Mouse (Mus musculus) left cerebral cortex, adult 9 months (tissue): ENCODE data around the gene Alk.
A peak's percentile ranks its signal among the peaks of the same experiment; 100 is the strongest.
"Not testable (repeated sequence)": the region's sequence is repeated elsewhere in the genome, so short reads cannot be mapped to it uniquely, and the experiment has no call there.

Source experiments
- DNase-seq, 2 experiments: peaks; one replicate each; pipeline ENCODE4 v3.0.0; 2022; ENCODE audit warnings: low spot score in 2 of 2

Gene Alk

GRCm38 (mm10) chr17:72528481-72528880 lies 75.9 kb downstream of the Alk start:
- DNase-seq: no peak

GRCm38 (mm10) chr17:72527481-72527880 lies 76.9 kb downstream of the Alk start:
- no peak for DNase-seq

- DNase-seq: no peak
Observed at GRCm38 (mm10) chr17:72526356-72526755, 78.1 kb downstream of the Alk start.

DNA sequence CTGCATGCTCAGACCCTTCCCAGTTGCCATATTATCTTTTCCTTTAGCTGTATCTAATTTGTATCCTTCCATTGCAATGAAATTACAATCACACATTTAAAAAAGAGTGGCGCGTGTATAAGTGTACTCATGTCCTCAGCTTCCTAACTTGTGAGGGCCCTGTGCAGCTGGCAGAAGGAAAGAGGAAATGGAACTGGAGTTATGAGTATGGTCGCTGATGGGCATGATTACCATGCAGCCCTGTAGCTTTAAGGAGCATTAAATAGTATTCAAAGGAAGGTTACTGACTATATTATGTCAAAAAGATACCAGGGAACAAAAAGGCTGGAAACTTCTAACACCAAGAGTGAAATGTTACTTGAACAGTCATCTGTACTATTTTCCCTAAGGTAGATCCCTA lies 79.6 kb downstream of the Alk start:
- no peak for DNase-seq

DNA sequence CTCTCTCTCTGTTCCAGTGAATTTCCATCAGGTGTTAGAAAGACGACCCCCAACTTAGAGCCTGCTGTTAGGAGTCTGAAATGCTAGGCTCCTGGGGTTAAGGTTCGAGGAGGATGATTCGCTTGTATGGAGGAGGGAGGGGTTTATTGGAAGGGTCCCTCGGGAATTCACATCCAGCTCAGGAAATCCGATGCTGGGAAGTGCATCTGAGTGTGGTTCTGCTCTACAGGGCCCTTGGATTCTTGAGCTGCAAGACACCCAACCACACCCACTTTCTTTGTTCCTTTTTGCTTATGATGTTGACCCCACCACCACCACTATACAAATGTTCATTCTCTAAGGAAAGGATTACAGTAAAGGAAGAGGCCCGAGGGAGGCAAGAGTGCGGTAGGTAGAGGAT lies 81.4 kb downstream of the Alk start:
- DNase-seq: no peak

GRCm38 (mm10) chr17:72522381-72522780 lies 82.0 kb downstream of the Alk start:
- DNase-seq: peak; percentile 10 to 81

DNA sequence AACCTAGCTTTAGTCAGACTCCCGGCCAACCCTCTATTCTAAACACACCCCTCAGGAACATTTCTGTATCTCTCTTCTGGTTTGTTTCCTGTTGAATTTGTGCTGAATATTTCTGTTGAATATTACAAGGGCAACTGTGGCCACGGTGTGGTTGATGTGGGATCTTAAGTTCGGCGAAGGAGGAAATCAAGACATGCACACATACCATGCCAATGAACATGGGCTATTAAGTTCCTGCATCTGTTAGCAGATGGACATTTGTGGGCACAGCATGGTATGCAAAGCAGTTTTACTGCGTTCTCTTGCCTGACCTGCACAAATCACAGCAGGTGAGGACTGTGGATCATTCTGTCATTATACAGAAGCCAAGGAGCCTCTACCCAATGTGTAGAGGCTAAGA lies 83.1 kb downstream of the Alk start:
- DNase-seq: no peak

GRCm38 (mm10) chr17:72510746-72511145 lies 93.7 kb downstream of the Alk start:
- no peak for DNase-seq

DNA sequence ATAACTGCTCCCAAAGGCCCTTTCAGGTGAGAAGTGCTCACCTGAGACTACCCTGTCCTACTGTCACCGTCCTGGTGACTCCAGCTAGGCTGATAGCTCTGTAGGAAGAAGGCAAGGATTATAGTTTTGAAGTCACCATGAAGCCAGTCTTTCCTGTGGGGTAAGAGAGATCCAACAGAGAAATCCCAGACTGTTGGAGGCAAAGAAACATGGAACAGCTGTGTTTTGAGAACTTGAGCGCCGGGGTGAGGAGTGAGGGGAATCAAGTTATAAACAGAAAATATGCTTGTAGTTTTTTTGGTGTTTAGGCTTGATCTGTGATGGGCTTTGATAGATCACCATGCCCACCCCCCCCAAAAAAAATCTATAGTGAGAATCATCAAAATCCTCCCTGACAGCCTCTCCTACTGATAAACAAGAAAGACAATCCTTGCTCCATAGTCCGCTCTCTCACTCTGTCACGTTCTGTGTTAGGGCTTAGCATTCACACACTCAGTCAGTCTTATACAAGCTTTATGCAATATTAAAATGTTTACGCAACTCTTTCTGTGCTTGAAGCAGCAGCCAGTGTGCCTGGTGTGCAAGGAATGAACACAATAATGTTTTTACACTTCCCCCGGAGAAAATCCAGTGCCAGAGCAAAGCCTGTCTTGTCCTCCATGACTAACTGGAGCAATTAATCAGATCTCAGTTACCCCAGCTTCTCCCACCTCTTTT lies 95.6 kb downstream of the Alk start:
- DNase-seq: no peak

- peak; percentile 7 to 17 for DNase-seq
Observed at GRCm38 (mm10) chr17:72505213-72505612, 99.2 kb downstream of the Alk start.

GRCm38 (mm10) chr17:72504581-72504980 lies 99.8 kb downstream of the Alk start:
- no peak for DNase-seq

- DNase-seq: no peak
Observed at GRCm38 (mm10) chr17:72495395-72495794, 109.0 kb downstream of the Alk start.

DNA sequence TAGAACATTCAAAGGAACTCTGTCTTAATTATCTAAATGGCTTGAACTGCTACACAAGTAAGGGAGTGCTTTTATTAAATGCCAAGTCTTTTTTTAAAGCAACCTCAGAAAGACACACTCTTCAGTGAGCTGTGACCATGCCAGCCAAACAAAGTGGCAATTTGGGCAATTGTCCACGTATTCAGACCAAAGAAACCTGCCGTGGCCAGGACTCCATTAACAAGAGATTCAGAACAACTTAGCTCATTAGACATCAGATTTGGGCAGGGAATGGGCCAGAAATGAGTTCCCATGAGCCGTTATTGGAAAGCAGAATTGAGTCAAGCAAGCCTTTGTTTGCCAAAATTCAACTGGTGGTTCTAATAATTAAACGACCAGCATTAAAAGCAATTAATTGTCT lies 118.8 kb downstream of the Alk start:
- DNase-seq: peak; percentile 36 to 46

DNA sequence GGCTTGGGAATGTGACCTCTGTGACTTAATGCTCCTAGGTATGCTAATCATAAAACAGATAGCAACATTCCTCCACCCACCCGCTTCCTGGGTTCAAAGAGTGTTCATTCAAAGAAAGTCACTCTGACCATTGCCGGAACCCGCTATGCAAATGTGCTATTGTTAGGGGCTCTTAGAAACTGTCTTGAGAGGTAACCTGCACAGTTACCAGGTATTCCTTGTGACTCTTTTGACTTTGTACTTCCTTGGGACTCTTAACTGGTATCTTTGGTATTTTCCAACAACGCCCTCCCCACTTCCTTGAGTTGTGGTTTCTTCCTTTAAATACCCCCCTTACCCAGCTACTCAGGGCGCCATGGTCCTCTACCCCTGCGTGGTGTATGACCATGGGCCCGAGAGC lies 125.2 kb downstream of the Alk start:
- not testable (repeated sequence) for DNase-seq

GRCm38 (mm10) chr17:72477889-72478405 lies 126.5 kb downstream of the Alk start:
- DNase-seq: peak in 1 of 2 experiments; percentile 4

GRCm38 (mm10) chr17:72476956-72477355 lies 127.5 kb downstream of the Alk start:
- no peak for DNase-seq

- no peak for DNase-seq
Observed at GRCm38 (mm10) chr17:72474166-72474565, 130.3 kb downstream of the Alk start.

- DNase-seq: no peak
Observed at GRCm38 (mm10) chr17:72448477-72448876, 155.9 kb downstream of the Alk start.

GRCm38 (mm10) chr17:72445204-72446177 lies 158.9 kb downstream of the Alk start:
- DNase-seq: no peak

GRCm38 (mm10) chr17:72417451-72417850 lies 187.0 kb downstream of the Alk start:
- no peak for DNase-seq

DNA sequence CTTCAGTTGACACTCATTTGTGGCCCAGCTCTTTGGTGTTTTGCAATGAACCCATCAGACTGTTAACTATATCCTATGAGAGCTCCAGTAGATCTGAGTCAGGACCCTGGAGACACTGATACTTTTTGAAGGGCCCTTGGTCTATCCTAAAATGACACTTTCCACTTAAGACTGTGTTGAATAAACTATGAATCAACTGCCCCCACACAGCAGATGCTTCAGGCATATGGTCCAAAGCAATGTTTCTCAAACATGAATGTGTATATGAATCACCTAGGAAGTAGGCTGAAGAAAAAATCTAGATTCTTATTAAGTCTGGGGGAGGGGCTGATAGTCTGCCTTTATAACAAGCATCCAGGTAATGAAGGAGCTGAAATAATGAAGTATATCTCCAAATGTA lies 189.8 kb downstream of the Alk start:
- peak in 1 of 2 experiments; percentile 13 for DNase-seq

GRCm38 (mm10) chr17:72404813-72405212 lies 199.6 kb downstream of the Alk start:
- no peak for DNase-seq

DNA sequence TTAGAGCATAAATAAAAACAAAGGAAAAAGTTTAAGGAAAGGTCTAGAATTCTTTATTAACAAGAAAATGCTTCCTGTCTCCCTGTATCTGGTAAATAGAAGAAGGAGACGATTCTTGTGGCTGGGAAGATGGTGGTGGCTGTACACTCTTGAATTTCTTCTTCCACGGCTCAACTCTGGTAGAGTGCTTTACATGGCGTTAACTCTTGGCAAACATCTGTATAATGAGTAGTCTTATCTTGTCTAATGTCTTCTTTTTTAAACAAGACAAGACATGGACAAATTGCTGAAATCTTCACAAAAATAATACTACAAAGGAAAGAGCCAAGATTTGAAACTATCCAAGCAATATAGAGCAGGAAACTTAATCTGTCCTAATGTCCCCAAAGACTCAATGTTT lies 202.6 kb downstream of the Alk start:
- DNase-seq: no peak
